Mouse (Mus musculus) megakaryocyte-erythroid progenitor cell, adult 5-6 weeks (primary cell): ENCODE results near the gene Sae1. TPM values are rescaled to one million over a fixed set of nuclear protein-coding genes. Genes with fewer than 3 reads are reported as not detected.
A peak's percentile ranks its signal among the peaks of the same experiment; 100 is the strongest.

Experiments
- ATAC-seq: replicated peaks from 2 replicates; pipeline ENCODE4 v1.8.0; 2016; ENCODE audit warnings: mild to moderate bottlenecking, inconsistent platforms; ENCODE audit not compliant: severe bottlenecking, poor library complexity, low FRiP score, low TSS enrichment
- total RNA-seq, 2 experiments: library from RNA; stranded (forward) in 1 of 2; stranded (reverse) in 1 of 2; fragments of 200-1000, 215-1000 nt in 1 of 2; fragments of >200 nt in 1 of 2; fragmentation: Nextera tagmentation in 1 of 2; gene quantifications; 2 replicates each; pipeline ENCODE4 v1.2.3; 2014 to 2017

Sae1 gene
- 132 and 134 TPM in 2 replicates for total RNA-seq (2014; fragmentation: Nextera tagmentation)
- 478 and 490 TPM in 2 replicates for total RNA-seq (2017)

DNA sequence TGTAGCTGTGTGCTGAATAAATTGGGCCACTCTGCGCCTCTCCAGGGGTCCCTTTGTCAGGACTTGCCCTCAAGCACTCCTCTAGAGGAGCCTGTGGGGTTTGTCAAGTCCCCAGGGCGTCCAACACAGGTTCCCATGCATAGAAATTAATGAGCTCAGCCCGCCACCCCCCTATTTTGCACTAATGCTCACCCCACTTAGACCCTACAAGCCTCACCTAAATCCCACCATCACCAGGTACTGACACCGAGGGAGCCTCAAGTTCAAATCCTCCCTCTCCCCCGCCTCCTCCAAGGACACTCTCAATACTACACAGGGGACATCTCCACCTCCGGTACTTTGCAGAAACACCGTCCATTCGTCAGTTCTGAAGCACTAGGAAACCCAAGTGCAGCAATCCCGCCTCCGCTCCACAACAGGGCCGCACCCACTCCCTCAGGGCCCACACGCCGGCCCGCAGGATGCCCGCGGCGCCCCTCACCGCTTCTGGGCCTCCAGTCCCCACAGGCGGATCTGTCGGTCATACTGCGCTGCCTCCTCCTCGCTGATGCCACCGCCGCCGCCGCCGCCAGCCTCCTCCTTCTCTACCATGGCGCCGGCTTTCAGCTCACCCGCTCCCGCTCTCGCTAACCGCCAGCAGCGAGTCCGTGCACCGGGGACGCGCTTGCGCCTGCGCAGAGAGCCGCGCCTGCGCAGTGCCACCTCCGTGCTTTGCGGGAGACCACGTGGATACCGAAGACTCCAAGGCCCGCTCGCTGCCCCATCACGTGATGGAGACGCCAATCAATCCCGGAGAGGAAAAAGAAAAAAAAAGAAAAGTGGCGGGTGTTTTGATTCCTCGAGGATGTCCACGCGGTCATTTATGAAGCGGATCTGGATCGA is at the start of gene Sae1:
Gene Sae1, minus strand, starts transcription at position 647 of the 882 bp plus-strand sequence.
- ATAC-seq: peak; percentile 96

DNA sequence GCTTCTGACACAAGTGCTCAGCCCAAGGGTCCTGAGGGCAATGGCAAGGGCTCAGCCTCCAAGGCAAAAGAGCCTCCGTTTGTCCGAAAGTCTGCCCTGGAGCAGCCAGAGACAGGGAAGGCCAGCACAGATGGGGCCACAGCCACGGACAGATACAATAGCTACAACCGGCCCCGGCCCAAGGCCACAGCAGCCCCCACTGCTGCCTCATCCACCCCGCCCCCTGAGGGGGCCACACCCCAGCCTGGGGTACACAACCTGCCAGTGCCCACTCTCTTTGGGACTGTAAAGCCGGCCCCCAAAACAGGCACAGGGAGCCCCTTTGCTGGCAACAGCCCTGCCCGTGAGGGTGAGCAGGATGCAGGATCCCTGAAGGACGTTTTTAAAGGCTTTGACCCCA is 47.5 kb upstream of the Sae1 start:
- ATAC-seq: no peak

DNA sequence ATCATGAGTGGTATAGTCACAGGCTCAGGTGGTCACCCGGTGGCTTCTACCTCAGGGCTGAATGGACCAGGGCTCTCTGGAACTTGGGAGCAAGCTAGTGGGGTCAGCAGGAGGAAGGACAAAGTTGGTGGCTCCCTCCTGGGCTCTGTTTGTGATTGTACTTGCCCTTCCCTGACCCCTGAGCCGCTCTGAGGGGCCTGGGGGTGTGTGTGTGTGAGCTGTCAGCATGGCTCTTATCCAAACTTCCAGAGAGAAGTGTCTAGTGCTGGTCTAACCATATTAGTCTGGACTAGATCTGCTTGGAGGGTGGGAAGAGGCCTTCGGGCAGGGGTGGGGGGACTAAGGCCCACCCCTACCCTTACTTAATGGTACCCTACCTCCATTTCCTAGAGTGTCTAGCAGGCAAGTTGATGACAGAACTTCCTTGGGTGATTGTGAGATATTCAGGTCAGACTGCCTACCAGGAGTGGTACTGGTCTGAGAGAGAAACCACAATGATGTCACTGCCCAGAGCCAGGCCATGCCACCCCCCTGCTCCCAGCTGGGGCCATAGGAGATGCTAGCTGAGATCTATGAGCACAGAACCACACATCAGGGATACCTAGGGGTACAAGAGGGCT is 45.9 kb upstream of the Sae1 start:
- ATAC-seq: no peak

DNA sequence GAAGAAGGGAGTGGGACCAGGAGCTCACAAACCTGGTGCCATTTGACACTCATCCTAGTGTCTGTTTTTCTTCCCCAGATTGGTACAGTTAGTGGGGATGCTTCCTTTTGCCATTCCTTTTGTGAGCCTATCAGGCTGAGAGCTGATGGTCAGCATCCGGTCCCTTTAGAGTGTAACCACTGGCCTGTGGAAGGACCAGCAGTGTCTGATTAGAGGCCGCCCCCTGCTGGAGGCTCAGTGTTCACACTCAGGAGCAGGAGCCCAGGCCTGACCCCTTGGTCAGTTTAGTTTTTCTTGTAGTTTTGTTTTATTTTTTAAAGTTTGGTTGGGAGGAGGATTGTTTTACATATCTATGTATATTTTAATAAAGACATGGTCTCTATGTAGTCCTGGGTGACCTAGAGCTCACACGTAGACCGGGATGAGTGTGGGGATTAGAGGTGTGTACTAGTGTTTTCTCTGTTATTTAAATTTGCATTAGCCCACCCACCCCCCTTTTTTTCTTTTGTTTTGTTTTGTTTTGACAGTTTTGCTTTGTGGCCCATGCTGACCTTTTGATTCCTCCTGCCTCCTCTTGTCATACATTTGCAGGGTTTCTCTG is 38.6 kb upstream of the Sae1 start:
- ATAC-seq: peak; percentile 80

DNA sequence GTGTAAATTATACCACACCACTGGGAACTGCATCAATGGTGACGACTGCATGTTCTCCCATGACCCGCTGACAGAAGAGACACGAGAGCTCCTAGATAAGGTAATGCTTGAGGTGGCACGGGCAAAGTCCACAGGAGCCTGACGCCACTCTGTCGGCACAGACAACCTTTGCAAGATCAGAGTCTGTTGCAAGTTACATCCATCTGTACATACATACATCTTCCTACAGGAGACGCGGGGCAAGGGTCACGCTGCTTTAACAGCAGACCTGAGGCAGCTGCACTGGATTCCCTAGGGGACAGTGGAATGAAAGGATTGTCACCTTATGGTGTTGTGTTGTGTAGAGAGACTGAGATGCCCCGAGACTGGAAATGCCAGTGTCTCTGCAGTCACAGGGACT is 38.1 kb upstream of the Sae1 start:
- no peak for ATAC-seq

DNA sequence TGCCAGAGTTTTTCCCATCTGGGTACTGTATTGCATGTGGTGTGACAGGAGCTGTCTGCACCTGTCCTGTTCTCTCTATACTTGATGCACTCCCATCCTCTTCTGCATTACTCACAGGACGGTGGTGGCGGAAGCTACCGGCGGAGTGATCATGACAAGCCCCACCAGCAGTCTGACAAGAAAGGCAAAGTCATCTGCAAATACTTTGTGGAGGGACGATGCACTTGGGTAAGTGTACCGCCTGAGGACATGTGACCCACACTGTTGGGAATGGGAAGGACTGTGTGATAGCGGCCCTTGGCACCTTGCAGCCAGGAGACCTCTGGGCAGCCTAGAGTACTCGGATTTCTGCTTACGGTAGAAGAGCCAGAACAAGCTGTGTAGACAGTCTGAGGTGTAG is 36.1 kb upstream of the Sae1 start:
- no peak for ATAC-seq

DNA sequence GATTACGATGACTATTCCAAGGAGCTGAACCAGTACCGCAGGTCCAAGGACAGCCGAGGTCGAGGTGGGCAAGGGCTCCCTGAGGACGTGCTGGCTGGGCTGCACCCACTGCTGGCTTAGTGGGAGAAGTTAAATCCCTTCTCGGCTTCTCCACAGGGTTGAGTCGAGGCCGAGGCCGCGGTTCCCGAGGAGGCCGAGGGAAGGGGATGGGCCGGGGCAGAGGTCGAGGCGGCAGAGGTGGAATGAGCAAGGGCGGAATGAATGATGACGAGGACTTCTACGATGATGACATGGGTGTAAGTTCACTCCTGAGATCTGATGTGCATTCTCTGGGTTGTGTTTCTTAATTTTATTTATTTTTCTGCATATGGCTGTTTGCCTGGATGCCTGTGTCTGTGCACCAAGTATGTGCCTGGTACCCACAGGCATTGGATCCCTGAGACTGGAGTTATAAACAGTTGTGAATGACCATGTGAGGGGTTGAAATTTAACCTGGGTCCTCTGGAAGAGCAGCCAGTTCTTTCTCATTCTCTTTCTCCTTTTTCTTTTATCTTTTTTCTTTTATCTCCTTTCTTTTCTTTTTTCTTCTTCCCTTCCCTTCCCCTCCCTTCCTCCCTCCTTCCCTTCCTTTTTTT is 34.7 kb upstream of the Sae1 start:
- ATAC-seq: no peak

DNA sequence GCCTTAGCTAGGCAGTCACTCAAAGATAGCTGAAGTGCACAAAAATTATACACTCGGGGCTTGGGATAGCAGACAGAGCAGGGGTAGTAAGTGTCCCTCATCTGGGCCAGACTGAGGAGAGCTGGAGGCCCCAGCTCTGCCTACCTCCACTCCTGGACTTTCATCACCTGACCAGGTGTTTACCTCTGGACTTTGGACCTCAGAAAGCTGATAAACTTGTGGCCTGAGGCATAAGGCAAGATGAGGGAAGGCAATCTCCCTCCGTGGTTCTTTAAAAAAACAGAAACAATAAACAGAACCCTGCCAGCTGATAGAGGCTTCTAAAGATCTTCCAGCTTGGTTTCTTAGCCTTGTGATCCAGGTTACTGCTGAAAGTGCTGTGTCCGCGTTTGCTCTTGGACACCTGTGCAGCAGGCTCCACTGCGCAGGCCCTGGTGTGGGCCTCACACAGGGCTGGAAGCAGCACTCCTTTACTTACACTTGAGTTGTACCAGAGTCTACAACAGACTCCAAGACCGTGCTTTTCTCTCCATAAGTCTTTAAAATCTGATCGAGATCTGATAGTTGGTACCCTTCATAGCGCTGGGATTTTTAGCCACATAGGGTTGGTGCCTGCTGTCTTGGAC is 33.0 kb upstream of the Sae1 start:
- no peak for ATAC-seq

DNA sequence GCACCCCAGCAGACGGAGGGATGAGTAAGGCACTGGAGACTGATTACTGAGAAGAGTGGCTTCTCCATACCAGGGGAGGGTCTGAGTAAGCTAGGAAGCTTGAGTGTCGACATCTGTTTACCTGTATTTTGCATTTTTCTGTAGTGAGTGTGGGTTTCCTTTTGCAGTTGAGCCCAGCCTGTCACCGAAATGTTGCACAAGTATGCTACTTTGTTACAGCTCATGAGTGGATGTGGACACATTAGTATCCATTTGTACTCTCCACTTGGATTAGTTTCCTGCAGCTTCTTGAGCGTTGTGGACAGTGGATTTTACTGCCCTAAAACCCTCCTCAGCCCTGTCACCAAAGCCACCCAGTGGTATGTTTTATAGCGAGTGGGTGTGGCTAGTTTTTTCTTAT is 31.1 kb upstream of the Sae1 start:
- no peak for ATAC-seq

DNA sequence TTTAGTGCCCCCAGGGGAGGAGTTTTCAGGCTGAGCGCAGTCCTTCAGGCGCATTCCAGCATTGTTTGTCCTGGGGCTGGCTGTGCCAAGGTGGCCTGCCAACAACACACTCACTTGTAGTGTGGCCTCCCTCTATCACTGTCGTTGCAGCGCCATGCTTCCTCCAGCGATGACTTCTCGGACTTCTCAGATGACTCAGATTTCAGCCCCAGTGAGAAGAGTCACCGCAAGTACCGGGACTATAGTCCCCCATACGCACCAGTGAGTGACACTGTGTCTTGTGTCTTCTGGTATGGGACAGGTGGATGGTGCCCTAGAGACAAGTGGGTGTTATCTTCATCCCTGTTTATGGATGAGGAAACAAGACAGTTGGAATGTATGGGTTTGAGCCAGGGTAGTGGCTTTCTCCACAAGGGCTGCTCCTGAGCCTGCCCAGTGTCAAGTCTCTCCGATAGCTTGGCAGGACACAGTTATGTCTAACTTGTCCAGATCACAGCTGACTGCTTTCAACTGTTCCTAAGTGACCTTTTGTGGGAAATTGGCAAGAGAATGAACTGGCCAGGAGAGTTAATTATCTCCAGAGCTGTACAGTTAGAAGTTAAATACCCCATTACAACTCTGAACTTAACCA is 29.6 kb upstream of the Sae1 start:
- ATAC-seq: no peak

DNA sequence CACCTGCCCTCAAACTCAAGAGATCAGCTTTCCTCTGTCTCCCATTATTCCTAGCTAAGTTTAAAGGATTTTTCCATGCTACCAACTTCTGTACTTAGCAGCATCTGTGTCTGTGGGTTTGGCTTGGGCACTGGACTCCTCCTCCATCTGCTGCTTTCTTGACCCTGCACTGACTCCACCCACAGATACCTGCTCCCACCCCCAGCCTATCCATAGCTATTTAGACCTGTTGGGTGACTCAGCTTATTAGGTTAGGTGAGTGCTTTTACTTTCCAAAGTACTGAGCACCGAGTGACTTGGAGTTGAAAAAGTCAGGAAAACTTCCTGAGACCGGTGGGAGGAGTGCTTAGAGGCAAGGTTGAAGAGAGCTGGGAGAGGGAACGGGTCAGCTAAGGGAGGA is 27.8 kb upstream of the Sae1 start:
- ATAC-seq: no peak

DNA sequence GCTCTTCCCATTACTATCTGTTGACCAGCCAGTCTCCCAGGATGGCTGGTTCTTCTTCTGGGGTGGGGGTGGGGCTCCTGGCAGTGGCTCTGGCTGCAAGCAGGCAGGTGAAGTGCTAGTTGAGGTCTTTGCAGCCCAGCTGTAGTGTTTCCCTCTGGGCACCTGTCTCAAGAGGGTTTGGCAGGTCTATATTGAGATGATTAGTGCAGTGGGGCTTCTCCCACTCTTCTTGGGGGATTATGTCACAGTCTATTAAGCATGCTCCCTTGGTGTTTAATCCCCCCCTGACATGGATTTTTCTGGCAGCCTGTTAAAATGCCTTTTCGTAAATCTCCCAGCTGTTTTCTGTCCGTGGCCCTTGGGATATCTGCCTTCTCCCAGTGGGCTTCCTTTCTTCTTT is 25.3 kb upstream of the Sae1 start:
- ATAC-seq: no peak

DNA sequence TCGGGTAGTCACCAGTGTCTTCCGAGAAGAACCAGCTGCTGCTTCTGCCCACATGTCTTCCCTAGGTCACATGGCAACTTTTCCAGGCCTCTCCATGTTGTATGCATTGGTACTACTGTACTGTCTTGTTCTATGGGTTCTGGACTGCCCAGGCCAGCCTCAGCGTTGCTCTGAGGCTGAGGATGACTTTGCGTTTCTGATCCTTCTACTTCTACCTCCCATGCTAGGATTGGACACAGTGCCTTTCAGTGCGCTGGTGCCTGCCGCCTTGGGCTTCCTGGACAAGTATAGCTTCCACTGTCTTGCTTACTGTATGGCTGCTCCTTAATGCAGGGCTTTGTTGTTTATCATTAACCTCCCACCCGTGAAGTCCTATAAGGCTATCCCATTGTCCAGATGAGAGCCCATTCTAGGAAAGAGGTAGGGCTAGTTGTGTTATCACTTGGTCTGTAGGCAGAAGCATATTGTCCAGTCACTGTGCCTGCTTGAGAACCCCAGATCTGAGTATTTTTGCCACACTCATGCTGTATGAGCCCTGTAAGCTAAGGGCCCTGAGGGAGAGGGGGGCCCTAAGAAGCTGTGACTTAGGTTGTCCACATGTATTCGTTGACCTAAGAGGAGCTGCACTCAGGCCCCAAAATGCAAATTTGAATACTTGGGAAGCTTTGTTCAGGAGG is 24.8 kb upstream of the Sae1 start:
- peak; percentile 48; the same call in 1 of the 2 replicates for ATAC-seq

DNA sequence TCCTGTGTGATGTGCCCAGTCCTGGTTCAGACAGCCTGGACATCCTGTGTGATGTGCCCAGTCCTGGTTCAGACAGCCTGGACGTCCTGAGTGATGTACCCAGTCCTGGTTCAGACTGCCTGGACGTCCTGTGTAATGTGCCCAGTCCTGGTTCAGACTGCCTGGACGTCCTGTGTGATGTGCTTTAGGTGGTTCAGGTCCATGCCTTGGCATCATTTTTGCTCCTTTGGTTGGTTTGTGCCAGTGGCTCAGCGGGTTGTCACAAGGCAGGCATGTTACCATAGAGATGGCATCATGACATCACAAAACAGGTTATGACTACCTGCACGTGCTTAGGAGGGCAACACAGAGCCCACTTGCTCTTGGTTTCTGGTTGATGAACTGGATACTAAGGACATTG is 23.5 kb upstream of the Sae1 start:
- no peak for ATAC-seq

DNA sequence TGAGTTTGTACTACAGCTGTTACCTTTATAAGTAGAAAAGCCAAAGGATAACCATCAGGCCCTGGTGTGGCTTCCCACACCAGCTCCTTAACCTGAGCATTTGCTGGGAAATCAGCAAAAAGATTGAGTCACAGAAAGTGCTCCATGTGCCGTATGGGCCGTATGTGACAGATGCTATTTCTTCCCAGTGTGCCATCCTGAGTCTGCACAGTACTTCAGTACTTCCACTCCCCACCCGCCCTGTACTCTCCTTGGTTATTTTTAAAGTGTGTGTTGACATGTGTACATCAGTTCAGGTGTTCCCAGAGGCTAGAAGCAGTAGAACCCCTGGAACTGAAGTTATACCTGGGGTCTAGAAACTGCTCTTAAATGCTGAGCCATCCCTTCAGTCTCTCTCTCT is 19.4 kb upstream of the Sae1 start:
- no peak for ATAC-seq

DNA sequence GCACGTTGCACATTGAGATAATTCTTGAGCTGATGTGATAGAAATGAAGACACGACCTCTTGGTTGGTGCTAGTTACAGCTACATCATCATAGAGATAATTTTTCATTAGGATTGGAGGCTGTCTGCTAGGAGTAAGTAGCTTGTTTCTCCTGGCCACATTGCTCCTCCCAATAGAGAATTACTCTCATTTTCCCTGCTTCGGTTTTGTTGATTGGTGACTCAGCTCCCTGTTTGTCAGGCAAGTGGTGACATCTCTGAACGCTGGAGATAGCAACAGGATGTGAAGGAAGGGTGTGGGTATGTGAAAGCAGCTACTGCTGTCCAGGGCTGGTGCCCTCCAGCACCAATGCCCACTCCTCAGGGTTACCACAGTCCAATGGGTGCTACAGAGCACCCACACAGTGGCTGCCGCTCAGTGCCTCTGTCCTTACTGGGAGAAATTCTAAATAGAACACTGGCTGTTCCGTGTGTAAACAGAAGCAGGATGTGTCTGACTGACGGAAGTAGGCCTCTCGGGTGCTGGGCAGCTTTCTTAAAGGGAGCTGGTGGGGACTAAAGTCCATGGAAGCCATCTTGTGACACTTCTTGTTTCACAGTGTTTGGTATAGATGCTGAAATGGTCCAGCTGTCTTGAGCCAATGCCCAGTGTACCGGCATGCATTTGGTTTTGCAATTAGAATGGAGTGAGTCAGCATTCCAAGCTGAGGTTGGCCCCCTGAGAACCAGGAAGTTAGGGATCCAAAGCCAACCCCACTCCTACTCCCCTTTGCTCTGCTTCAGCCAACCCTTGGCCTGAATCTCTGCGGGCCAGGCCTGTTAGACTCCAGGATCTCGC is 18.1 kb upstream of the Sae1 start:
- peak; percentile 68 for ATAC-seq

DNA sequence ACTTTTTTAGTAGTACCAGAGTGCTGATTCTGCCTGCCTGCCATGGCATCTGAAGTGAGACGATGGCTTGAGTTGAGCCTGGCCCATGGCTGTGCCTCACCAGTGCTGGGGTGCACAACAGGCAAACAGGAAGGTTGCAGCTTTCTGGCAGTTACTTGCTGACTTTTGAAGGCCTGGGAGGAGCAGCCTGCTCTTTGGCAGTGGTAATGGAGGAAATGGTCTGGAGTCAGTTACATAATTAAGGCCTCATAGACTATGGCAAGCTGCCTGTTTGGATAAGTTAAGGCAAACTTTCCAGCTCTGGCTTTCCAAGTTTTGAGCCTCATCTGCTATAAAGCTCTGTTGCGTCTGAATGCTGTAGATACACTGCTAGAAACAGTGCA is 17.5 kb upstream of the Sae1 start:
- ATAC-seq: peak; percentile 14
